Mouse (Mus musculus): ENCODE data around the gene Psme1.

- no peak for TF ChIP-seq CTCF (IDR thresholded peaks at IDR 0.05; ENCODE audit: low read depth, low read length)
- no peak for TF ChIP-seq POLR2A (IDR thresholded peaks at IDR 0.05; ENCODE audit: insufficient read depth, low read length)
These were observed 26.9 kb downstream of the Psme1 start for GRCm38 (mm10) chr14:55604823-55605222.
